ENCODE assay signal across 8 mouse cellular contexts in genomic region chr7:65370787-65371616, GRCm38 (mm10).
DNase-seq lines count a peak whose midpoint lies in the region; ATAC-seq and TF ChIP-seq lines count a peak whose summit lies in the region.

No protein-coding gene starts in this region.

- peak overlapping the region; percentile 83 for H3K4me3 ChIP-seq in embryonic facial prominence, embryonic 11.5 days (ENCODE audit: low read depth, low read length)
- peak overlapping the region; percentile 93 for H3K4me3 ChIP-seq in midbrain, embryonic 11.5 days (ENCODE audit: low read depth, low read length)
- peak overlapping the region; percentile 90 for H3K4me3 ChIP-seq in small intestine, adult 2 months (ENCODE audit: low read depth, low read length)

- TF ChIP-seq POLR2A in small intestine, adult 2 months (IDR thresholded peaks at IDR 0.05; ENCODE audit: low read depth, low read length): peak; percentile 76

- H3K9ac ChIP-seq in embryonic facial prominence, embryonic 11.5 days (replicated peaks; ENCODE audit: low read length): peak overlapping the region; percentile 76
- H3K9ac ChIP-seq in midbrain, embryonic 11.5 days (ENCODE audit: low read length): peak overlapping the region; percentile 82

- H3K4me1 ChIP-seq in embryonic facial prominence, embryonic 11.5 days (ENCODE audit: control insufficient read depth, insufficient read depth, low read length): no peaks in the 10 kb centered on the region
- peaks cover 15% of the 10 kb centered on the region for H3K4me1 ChIP-seq in midbrain, embryonic 11.5 days (ENCODE audit: control insufficient read depth, insufficient read depth, low read length)
- peaks cover 9% of the 10 kb centered on the region for H3K4me1 ChIP-seq in small intestine, adult 2 months (ENCODE audit: control insufficient read depth, insufficient read depth, insufficient read length, low read length)

- H3K27ac ChIP-seq in embryonic facial prominence, embryonic 11.5 days (replicated peaks; ENCODE audit: low read depth, low read length): peak overlapping the region; percentile 76
- peak overlapping the region; percentile 75 for H3K27ac ChIP-seq in midbrain, embryonic 11.5 days (ENCODE audit: low read depth, low read length)
- peak overlapping the region; percentile 89 for H3K27ac ChIP-seq in small intestine, adult 2 months (ENCODE audit: insufficient read depth, low read depth, low read length)

- TF ChIP-seq CTCF in small intestine, adult 2 months (IDR thresholded peaks at IDR 0.05; ENCODE audit: extremely low read depth, insufficient read length, insufficient replicate concordance, low read depth, low read length): no peak

- DNase-seq in adrenal gland, postnatal 14 days: peak; percentile 96
- peak; percentile 92 for DNase-seq in embryonic facial prominence, embryonic 11.5 days (ENCODE audit: low spot score)
- peak; percentile 94 for DNase-seq in kidney, adult 11 months
- DNase-seq in left cerebral cortex, postnatal 4 days: peak; percentile 88
- peak; percentile 99 for DNase-seq in midbrain, embryonic 11.5 days (ENCODE audit: low spot score, missing footprints)

- no peaks in the 10 kb centered on the region for H3K27me3 ChIP-seq in embryonic facial prominence, embryonic 11.5 days (ENCODE audit: control insufficient read depth, insufficient read depth, low read length)
- H3K27me3 ChIP-seq in midbrain, embryonic 11.5 days (ENCODE audit: control insufficient read depth, insufficient read depth, low read length): no peaks in the 10 kb centered on the region
- H3K27me3 ChIP-seq in small intestine, adult 2 months (ENCODE audit: control insufficient read depth, insufficient read depth, low read length): no peaks in the 10 kb centered on the region

- ATAC-seq in embryonic facial prominence, embryonic 11.5 days (replicated peaks; ENCODE audit: insufficient number of reproducible peaks, low FRiP score, low TSS enrichment, low read depth): peak; percentile 92
- ATAC-seq in granulocyte monocyte progenitor cell, adult 5-6 weeks (replicated peaks; ENCODE audit: poor library complexity, severe bottlenecking): 0 out of 2 replicates have a peak, but pooled peaks have one; percentile 6
- ATAC-seq in midbrain, embryonic 11.5 days (ENCODE audit: low FRiP score): peak; percentile 94
- no peak for ATAC-seq in monocyte, adult 5-6 weeks (replicated peaks; ENCODE audit: insufficient number of reproducible peaks, low FRiP score, low TSS enrichment, poor library complexity, severe bottlenecking)

- intact Hi-C loops in left cerebral cortex, postnatal 4 days (cut with DNase I): no loop called here

- no peaks in the 10 kb centered on the region for H3K9me3 ChIP-seq in embryonic facial prominence, embryonic 11.5 days (replicated peaks; ENCODE audit: control insufficient read depth, low read length)
- no peaks in the 10 kb centered on the region for H3K9me3 ChIP-seq in midbrain, embryonic 11.5 days (ENCODE audit: control insufficient read depth, low read length)

- under 1% methylated on average over 76 of the region's 92 CpGs for WGBS in embryonic facial prominence, embryonic 11.5 days
- WGBS in midbrain, embryonic 11.5 days: under 1% methylated on average over 66 of the region's 92 CpGs
- WGBS in small intestine, adult 2 months: under 1% methylated on average over 92 of the region's 92 CpGs

- peak overlapping the region; percentile 81 for H3K4me2 ChIP-seq in embryonic facial prominence, embryonic 11.5 days (ENCODE audit: low read depth, low read length)
- H3K4me2 ChIP-seq in midbrain, embryonic 11.5 days: peak overlapping the region; percentile 61

- no peaks in the 10 kb centered on the region for H3K36me3 ChIP-seq in embryonic facial prominence, embryonic 11.5 days (replicated peaks; ENCODE audit: control insufficient read depth, insufficient read depth, low read depth, low read length)
- no peaks in the 10 kb centered on the region for H3K36me3 ChIP-seq in midbrain, embryonic 11.5 days (ENCODE audit: control insufficient read depth, insufficient read depth, low read length)
- H3K36me3 ChIP-seq in small intestine, adult 2 months (ENCODE audit: control insufficient read depth, insufficient read depth, low read length): no peaks in the 10 kb centered on the region
